Mouse (Mus musculus) kidney, adult 2 months (tissue): ENCODE data around the gene Tbc1d9b. TPM values are rescaled to one million over a fixed set of nuclear protein-coding genes. Genes with fewer than 3 reads are reported as not detected.

ENCODE experiments used
- DNase-seq: peaks from one replicate; pipeline ENCODE4 v3.0.0; 2021
- H3K27ac ChIP-seq: fragments of 200-500 bp; 2 replicates; pipeline ENCODE4 v1.5.1; 2012; ENCODE audit warnings: low read depth, low read length, control low read depth, inconsistent platforms; ENCODE audit not compliant: insufficient read depth
- H3K27me3 ChIP-seq: fragments of 200-500 bp; replicated peaks from 2 replicates; pipeline ENCODE4 v1.6.1; 2012; ENCODE audit warnings: mild to moderate bottlenecking, moderate library complexity, low read length, inconsistent platforms; ENCODE audit not compliant: control insufficient read depth, insufficient read depth
- H3K36me3 ChIP-seq: fragments of 200-500 bp; 2 replicates; pipeline ENCODE4 v1.6.1; 2012; ENCODE audit warnings: mild to moderate bottlenecking, moderate library complexity, low read length, inconsistent platforms; ENCODE audit not compliant: control insufficient read depth, insufficient read depth
- H3K4me1 ChIP-seq: fragments of 200-500 bp; 2 replicates; pipeline ENCODE4 v1.6.1; 2011; ENCODE audit warnings: low read length; ENCODE audit not compliant: control insufficient read depth, insufficient read depth
- H3K4me3 ChIP-seq: fragments of 200-500 bp; 2 replicates; pipeline ENCODE4 v1.5.1; 2011; ENCODE audit warnings: mild to moderate bottlenecking, low read depth, low read length, control low read depth; ENCODE audit not compliant: insufficient read depth
- CTCF ChIP-seq: fragments of 200-500 bp; conservative IDR thresholded peaks from 2 replicates; pipeline ENCODE4 v1.5.1; 2011; ENCODE audit warnings: low read depth, mild to moderate bottlenecking, control low read depth, low read length, moderate library complexity, mixed read lengths; ENCODE audit not compliant: insufficient read depth, insufficient read length
- POLR2A ChIP-seq: fragments of 200-500 bp; IDR thresholded peaks from one replicate; pipeline ENCODE4 v1.6.1; 2011; ENCODE audit warnings: low read depth, low read length, control low read depth
- WGBS: fragments of 180-500 bp; shearing (Covaris S2); methylation state at CpG from one replicate; pipeline ENCODE4 v1.1.7; 2018; 5-methylcytosine and 5-hydroxymethylcytosine counted together
- polyA plus RNA-seq: library from polyadenylated mRNA; depleted of rRNA; stranded (reverse); fragments of >200 nt; gene quantifications from 2 replicates; pipeline ENCODE4 v1.2.3, GENCODE M21; 2012

The Tbc1d9b gene
- polyA plus RNA-seq, 1 experiment, result 52.2 TPM

- TF ChIP-seq CTCF (no peak), POLR2A (no peak)
- Histone ChIP-seq H3K4me1 (peaks cover 3% of the 10 kb centered on the region; the same call in 1 of the 2 replicates), H3K27me3 (no peaks in the 10 kb centered on the region), H3K36me3 (peaks cover 26% of the 10 kb centered on the region), H3K4me3 (no peak overlapping the region), H3K27ac (no peak overlapping the region; the same call in 1 of the 2 replicates)
- WGBS, result 76% methylated on average over 2 of the region's 2 CpGs
- no peak for DNase-seq
These were observed 67.7 kb downstream of the Tbc1d9b start for GRCm38 (mm10) chr11:50198916-50199315.

GRCm38 (mm10) chr11:50200613-50201012, 69.4 kb downstream of the Tbc1d9b start:
- DNase-seq, result no peak
- H3K27me3 ChIP-seq, result no peaks in the 10 kb centered on the region
- no peak overlapping the region for H3K27ac ChIP-seq
- TF ChIP-seq POLR2A, result no peak
- no peak for TF ChIP-seq CTCF
- WGBS, result 70% methylated on average over 8 of the region's 8 CpGs
- peaks cover 3% of the 10 kb centered on the region; the same call in 1 of the 2 replicates for H3K4me1 ChIP-seq
- no peak overlapping the region for H3K4me3 ChIP-seq
- H3K36me3 ChIP-seq, result peaks cover 30% of the 10 kb centered on the region

- WGBS, result 73% methylated on average over 3 of the region's 3 CpGs
- peak; percentile 48 for DNase-seq
- no peaks in the 10 kb centered on the region for H3K27me3 ChIP-seq
- H3K36me3 ChIP-seq, result peaks cover 38% of the 10 kb centered on the region
- H3K27ac ChIP-seq, result no peak overlapping the region
- H3K4me3 ChIP-seq, result no peak overlapping the region
- TF ChIP-seq CTCF (no peak), POLR2A (no peak)
- H3K4me1 ChIP-seq, result peaks cover 11% of the 10 kb centered on the region
These were observed 70.4 kb downstream of the Tbc1d9b start for GRCm38 (mm10) chr11:50201590-50201989.

- Histone ChIP-seq H3K36me3 (peaks cover 45% of the 10 kb centered on the region), H3K27me3 (no peaks in the 10 kb centered on the region), H3K4me1 (peaks cover 24% of the 10 kb centered on the region), H3K27ac (no peak overlapping the region), H3K4me3 (no peak overlapping the region)
- TF ChIP-seq POLR2A, result no peak
- TF ChIP-seq CTCF, result no peak
- DNase-seq, result no peak
- WGBS, result 77% methylated on average over 9 of the region's 9 CpGs
These were observed 72.2 kb downstream of the Tbc1d9b start for GRCm38 (mm10) chr11:50203302-50203827.

- no peaks in the 10 kb centered on the region for H3K27me3 ChIP-seq
- peak; percentile 72 for DNase-seq
- WGBS, result 53% methylated on average over 3 of the region's 3 CpGs
- no peak overlapping the region for H3K4me3 ChIP-seq
- peaks cover 38% of the 10 kb centered on the region for H3K36me3 ChIP-seq
- peaks cover 27% of the 10 kb centered on the region for H3K4me1 ChIP-seq
- H3K27ac ChIP-seq, result no peak overlapping the region
- TF ChIP-seq CTCF, result no peak
- no peak for TF ChIP-seq POLR2A
These were observed 74.2 kb downstream of the Tbc1d9b start for GRCm38 (mm10) chr11:50205434-50205833.

- Histone ChIP-seq H3K4me3 (no peak overlapping the region), H3K27me3 (no peaks in the 10 kb centered on the region), H3K4me1 (peaks cover 28% of the 10 kb centered on the region), H3K36me3 (peaks cover 32% of the 10 kb centered on the region), H3K27ac (no peak overlapping the region)
- WGBS, result 55% methylated on average over 2 of the region's 2 CpGs
- no peak for TF ChIP-seq CTCF
- no peak for TF ChIP-seq POLR2A
- no peak for DNase-seq
These were observed 74.8 kb downstream of the Tbc1d9b start for GRCm38 (mm10) chr11:50206037-50206436.

- Histone ChIP-seq H3K27ac (no peak overlapping the region), H3K4me3 (no peak overlapping the region), H3K4me1 (peaks cover 39% of the 10 kb centered on the region), H3K27me3 (no peaks in the 10 kb centered on the region), H3K36me3 (peaks cover 24% of the 10 kb centered on the region)
- 93% methylated on average over 14 of the region's 14 CpGs for WGBS
- DNase-seq, result no peak
- TF ChIP-seq CTCF, result no peak
- TF ChIP-seq POLR2A, result no peak
These were observed 76.1 kb downstream of the Tbc1d9b start for GRCm38 (mm10) chr11:50207344-50207743.

GRCm38 (mm10) chr11:50208039-50208438, 76.8 kb downstream of the Tbc1d9b start:
- H3K4me3 ChIP-seq, result no peak overlapping the region
- no peak for DNase-seq
- TF ChIP-seq CTCF (no peak), POLR2A (no peak)
- H3K36me3 ChIP-seq, result peaks cover 19% of the 10 kb centered on the region
- peaks cover 45% of the 10 kb centered on the region for H3K4me1 ChIP-seq
- H3K27ac ChIP-seq, result no peak overlapping the region
- H3K27me3 ChIP-seq, result no peaks in the 10 kb centered on the region
- 74% methylated on average over 5 of the region's 5 CpGs for WGBS
